Mouse (Mus musculus) heart, embryonic 11.5 days (tissue): ENCODE results near the gene Dgcr2. TPM values are rescaled to one million over a fixed set of nuclear protein-coding genes. Genes with fewer than 3 reads are reported as not detected.
A peak's percentile ranks its signal among the peaks of the same experiment; 100 is the strongest.

Experiments used
- ATAC-seq: fragments of 200-750 bp; cut with Nextera tagmentation; replicated peaks from 2 replicates; pipeline ENCODE4 v1.8.0; 2017; ENCODE audit warnings: moderate library complexity; ENCODE audit not compliant: insufficient number of reproducible peaks, low FRiP score, low TSS enrichment
- H3K27ac ChIP-seq: fragments of 300-500 bp; sonication (generic); 2 replicates; pipeline ENCODE4 v1.5.1; 2014; ENCODE audit warnings: mild to moderate bottlenecking, low read depth, low read length
- H3K27me3 ChIP-seq: fragments of 300-500 bp; sonication (generic); 2 replicates; pipeline ENCODE4 v1.6.1; 2014; ENCODE audit warnings: mild to moderate bottlenecking, low read length, mixed read lengths; ENCODE audit not compliant: control insufficient read depth, insufficient read depth
- H3K36me3 ChIP-seq: fragments of 300-500 bp; sonication (generic); 2 replicates; pipeline ENCODE4 v1.6.1; 2014; ENCODE audit warnings: mild to moderate bottlenecking, low read length, moderate library complexity, mixed read lengths; ENCODE audit not compliant: control insufficient read depth, insufficient read depth
- H3K4me1 ChIP-seq: fragments of 300-500 bp; sonication (generic); 2 replicates; pipeline ENCODE4 v1.6.1; 2014; ENCODE audit warnings: low read length; ENCODE audit not compliant: control insufficient read depth, insufficient read depth
- H3K4me2 ChIP-seq: fragments of 300-500 bp; sonication (generic); 2 replicates; pipeline ENCODE4 v1.6.1; 2014; ENCODE audit warnings: mild to moderate bottlenecking, moderate library complexity
- H3K4me3 ChIP-seq: fragments of 300-500 bp; sonication (generic); 2 replicates; pipeline ENCODE4 v1.5.1; 2014; ENCODE audit warnings: low read depth, low read length
- H3K9ac ChIP-seq: fragments of 300-500 bp; sonication (generic); 2 replicates; pipeline ENCODE4 v1.6.1; 2014; ENCODE audit warnings: mild to moderate bottlenecking, low read depth, low read length, moderate library complexity
- H3K9me3 ChIP-seq: fragments of 300-500 bp; sonication (generic); replicated peaks from 2 replicates; pipeline ENCODE4 v1.6.1; 2016; ENCODE audit warnings: low read length; ENCODE audit not compliant: control insufficient read depth
- WGBS: fragments of 180-500 bp; shearing (Covaris S2); extraction: QIAGEN DNeasy Blood & Tissue Kit; methylation state at CpG from one replicate; pipeline ENCODE4 v1.1.7; 2014; ENCODE audit not compliant: insufficient replicate concordance; 5-methylcytosine and 5-hydroxymethylcytosine counted together
- polyA plus RNA-seq: library from polyadenylated mRNA; unstranded; fragments of >200 nt; fragmentation: Nextera tagmentation; extraction: Ambion mirVana; gene quantifications from 2 replicates; pipeline ENCODE4 v1.2.1, GENCODE M21; 2014

Dgcr2 gene
- polyA plus RNA-seq, 1 experiment from 2014 or later: 44.8 TPM

DNA sequence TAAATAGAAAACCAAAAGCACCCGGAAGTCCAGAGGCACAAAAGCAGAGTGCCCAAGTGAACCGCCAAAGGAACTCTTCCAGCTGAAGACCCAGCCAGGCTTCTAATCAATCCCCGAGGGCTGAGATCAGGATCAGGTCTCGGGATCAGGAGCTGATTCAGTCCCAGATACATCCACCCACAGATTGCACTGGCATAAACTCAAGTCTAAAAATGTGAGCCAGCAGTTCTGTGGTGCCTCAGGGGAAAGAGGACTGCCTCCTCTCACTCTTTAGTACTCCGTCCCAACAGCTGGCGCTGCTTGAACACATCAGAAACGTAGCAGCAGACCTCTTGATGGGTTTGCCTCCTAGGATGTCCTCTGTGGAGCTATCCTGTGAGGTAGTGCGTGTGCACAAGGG, 81.8 kb downstream of the Dgcr2 start:
- 81% methylated on average over 8 of the region's 8 CpGs for WGBS
- Histone ChIP-seq H3K27ac (no peak overlapping the region), H3K9ac (no peak overlapping the region), H3K4me1 (peaks cover 9% of the 10 kb centered on the region), H3K4me3 (no peak overlapping the region), H3K9me3 (no peaks in the 10 kb centered on the region), H3K36me3 (no peaks in the 10 kb centered on the region), H3K27me3 (peaks cover 38% of the 10 kb centered on the region), H3K4me2 (no peak overlapping the region; the same call in 1 of the 2 replicates)
- no peak for ATAC-seq

GRCm38 (mm10) chr16:17815411-17816402, 82.7 kb downstream of the Dgcr2 start:
- peak; percentile 56; the same call in 1 of the 2 replicates for ATAC-seq
- Histone ChIP-seq H3K4me3 (peak overlapping the region; percentile 48), H3K36me3 (no peaks in the 10 kb centered on the region), H3K4me1 (peaks cover 9% of the 10 kb centered on the region), H3K9ac (peak overlapping the region; percentile 73), H3K27ac (no peak overlapping the region), H3K27me3 (peaks cover 33% of the 10 kb centered on the region), H3K9me3 (no peaks in the 10 kb centered on the region), H3K4me2 (peak overlapping the region; percentile 87)
- 2% methylated on average over 63 of the region's 63 CpGs for WGBS

DNA sequence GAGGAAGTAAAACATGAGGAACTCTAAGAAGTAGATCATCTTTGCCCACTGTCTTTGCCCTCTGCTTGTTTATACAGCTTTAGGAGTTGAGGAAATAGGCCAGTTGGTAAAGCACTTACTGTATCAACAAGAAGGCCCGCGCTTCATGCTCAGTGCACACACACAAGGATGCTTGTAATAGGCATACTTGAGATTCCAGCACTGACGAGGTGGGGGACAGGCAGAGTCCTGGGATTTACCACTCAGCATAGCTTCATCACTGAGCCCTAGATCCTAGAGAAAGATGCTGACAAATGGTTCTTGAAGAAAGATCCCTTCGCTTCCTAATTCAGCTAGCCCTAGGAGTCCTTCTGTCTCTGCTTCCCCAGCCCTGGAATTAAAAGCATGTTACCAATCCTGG, 85.2 kb downstream of the Dgcr2 start:
- H3K27me3 ChIP-seq: peaks cover 33% of the 10 kb centered on the region
- no peaks in the 10 kb centered on the region for H3K9me3 ChIP-seq
- no peak overlapping the region for H3K27ac ChIP-seq
- H3K36me3 ChIP-seq: no peaks in the 10 kb centered on the region
- 33% methylated on average over 4 of the region's 4 CpGs for WGBS
- no peak for ATAC-seq
- H3K4me1 ChIP-seq: peaks cover 20% of the 10 kb centered on the region
- H3K9ac ChIP-seq: peak overlapping the region; percentile 24; the same call in 1 of the 2 replicates
- no peak overlapping the region for H3K4me2 ChIP-seq
- H3K4me3 ChIP-seq: no peak overlapping the region

DNA sequence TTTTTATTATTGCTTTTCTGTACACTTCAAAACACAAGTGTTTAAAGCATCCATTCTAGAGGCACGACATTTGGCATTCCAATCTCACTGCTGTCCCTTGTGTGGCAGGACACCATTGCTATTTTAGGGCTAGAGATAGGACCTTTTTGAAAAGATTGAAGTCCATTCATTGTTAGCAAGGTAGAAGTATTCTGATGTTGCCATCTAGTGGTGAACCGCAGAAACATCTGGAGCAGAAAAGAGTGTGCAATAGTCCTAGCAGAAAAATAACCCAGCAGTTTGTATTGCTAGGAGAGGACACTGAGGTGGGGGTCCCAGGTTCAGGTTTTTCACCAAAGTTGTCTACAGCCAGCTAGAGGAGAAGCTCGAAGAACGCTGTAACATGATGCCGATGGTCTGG, 86.2 kb downstream of the Dgcr2 start:
- Histone ChIP-seq H3K36me3 (no peaks in the 10 kb centered on the region), H3K27ac (no peak overlapping the region), H3K9me3 (no peaks in the 10 kb centered on the region), H3K4me1 (peaks cover 29% of the 10 kb centered on the region), H3K4me3 (no peak overlapping the region), H3K9ac (no peak overlapping the region), H3K4me2 (no peak overlapping the region), H3K27me3 (peaks cover 37% of the 10 kb centered on the region)
- WGBS: 3% methylated on average over 5 of the region's 5 CpGs
- ATAC-seq: no peak

GRCm38 (mm10) chr16:17809711-17810110, 88.7 kb downstream of the Dgcr2 start:
- Histone ChIP-seq H3K27me3 (peaks cover 40% of the 10 kb centered on the region), H3K9ac (no peak overlapping the region), H3K36me3 (no peaks in the 10 kb centered on the region), H3K27ac (peak overlapping the region; percentile 57; the same call in 1 of the 2 replicates), H3K4me1 (peaks cover 34% of the 10 kb centered on the region), H3K9me3 (no peaks in the 10 kb centered on the region), H3K4me3 (no peak overlapping the region), H3K4me2 (no peak overlapping the region)
- WGBS: 28% methylated on average over 7 of the region's 7 CpGs
- ATAC-seq: no peak

DNA sequence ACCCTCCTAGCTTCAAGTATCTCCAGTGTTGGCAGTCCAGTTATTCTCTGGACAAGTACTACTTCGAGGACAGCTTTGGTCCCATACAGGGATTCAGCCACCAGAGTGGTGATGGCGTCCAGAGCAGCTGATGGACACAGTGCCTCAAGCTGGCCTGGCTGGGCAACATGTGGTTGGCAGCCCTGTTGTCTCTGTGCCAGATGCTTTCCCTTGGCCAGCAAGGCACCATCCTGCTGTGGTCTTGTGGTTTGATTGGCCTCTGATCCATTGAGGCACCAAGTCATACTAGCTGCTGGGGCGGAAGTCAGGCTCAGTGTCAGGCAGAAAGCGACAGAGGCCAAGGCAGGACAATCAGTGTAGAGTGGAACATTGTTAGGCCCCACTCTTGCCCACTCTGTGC, 89.2 kb downstream of the Dgcr2 start:
- no peak overlapping the region for H3K4me3 ChIP-seq
- ATAC-seq: no peak
- H3K36me3 ChIP-seq: no peaks in the 10 kb centered on the region
- peaks cover 43% of the 10 kb centered on the region for H3K27me3 ChIP-seq
- H3K4me2 ChIP-seq: no peak overlapping the region
- H3K27ac ChIP-seq: no peak overlapping the region
- H3K9me3 ChIP-seq: no peaks in the 10 kb centered on the region
- no peak overlapping the region for H3K9ac ChIP-seq
- 71% methylated on average over 4 of the region's 4 CpGs for WGBS
- H3K4me1 ChIP-seq: peaks cover 40% of the 10 kb centered on the region

DNA sequence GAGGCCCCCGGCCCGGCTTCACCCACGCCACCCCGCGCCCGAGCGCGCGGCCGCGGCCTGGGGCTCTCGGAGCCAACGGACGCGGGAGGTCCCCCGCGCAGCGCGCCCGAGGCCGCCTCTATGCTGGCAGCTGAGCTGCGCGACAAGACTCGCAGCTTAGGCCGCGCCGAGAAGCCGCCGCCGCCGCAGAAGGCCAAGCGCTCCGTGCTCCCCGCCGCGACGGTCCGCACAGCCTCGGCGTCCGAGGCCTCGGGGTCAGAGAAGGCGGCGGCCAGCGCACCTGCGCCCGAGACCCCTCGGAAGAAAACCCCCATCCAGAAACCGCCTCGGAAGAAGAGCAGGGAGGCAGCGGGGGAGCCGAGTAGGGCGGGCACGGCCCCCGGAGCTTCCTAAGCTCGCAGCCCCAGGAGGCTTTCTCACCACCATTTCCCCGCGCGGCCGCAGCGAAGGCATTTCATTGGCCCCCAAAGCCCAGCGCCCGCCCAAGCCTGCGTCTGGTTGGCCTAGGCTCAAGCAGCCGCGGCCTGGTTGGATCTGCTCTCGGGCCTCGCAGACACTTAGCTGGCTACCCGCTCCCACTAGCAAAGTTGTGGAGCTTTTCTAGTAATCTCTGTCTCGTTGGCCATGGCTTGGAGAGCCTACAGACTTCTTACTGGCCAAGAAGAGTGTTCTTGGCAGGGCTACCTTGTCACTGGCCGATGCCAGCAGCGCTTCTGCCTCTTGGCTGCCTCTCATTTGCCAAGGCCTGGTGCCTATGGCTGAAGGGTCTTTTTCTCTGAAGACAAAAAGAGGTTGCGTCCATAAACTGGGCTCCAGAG, 91.0 kb downstream of the Dgcr2 start:
- H3K27ac ChIP-seq: peak overlapping the region; percentile 41; the same call in 1 of the 2 replicates
- peaks cover 53% of the 10 kb centered on the region for H3K27me3 ChIP-seq
- WGBS: 3% methylated on average over 61 of the region's 73 CpGs

GRCm38 (mm10) chr16:17806581-17807191, 91.7 kb downstream of the Dgcr2 start:
- peaks cover 60% of the 10 kb centered on the region for H3K27me3 ChIP-seq
- H3K4me2 ChIP-seq: peak overlapping the region; percentile 94
- no peaks in the 10 kb centered on the region for H3K9me3 ChIP-seq
- H3K4me3 ChIP-seq: peak overlapping the region; percentile 49
- WGBS: 7% methylated on average over 47 of the region's 50 CpGs
- H3K27ac ChIP-seq: no peak overlapping the region; the same call in 1 of the 2 replicates
- no peak for ATAC-seq
- H3K36me3 ChIP-seq: no peaks in the 10 kb centered on the region
- H3K9ac ChIP-seq: peak overlapping the region; percentile 79
- peaks cover 57% of the 10 kb centered on the region for H3K4me1 ChIP-seq

More for the DNA sequence above, 91.0 kb downstream of the Dgcr2 start:
- H3K9ac ChIP-seq: peak overlapping the region; percentile 79
- peak overlapping the region; percentile 94 for H3K4me2 ChIP-seq
- H3K4me1 ChIP-seq: peaks cover 52% of the 10 kb centered on the region
- ATAC-seq: peak; percentile 43; the same call in 1 of the 2 replicates
- H3K4me3 ChIP-seq: peak overlapping the region; percentile 49
- no peaks in the 10 kb centered on the region for H3K36me3 ChIP-seq
- H3K9me3 ChIP-seq: no peaks in the 10 kb centered on the region
